Mouse (Mus musculus) neural tube, embryonic 12.5 days (tissue): ENCODE measurements around the gene Cpne5. TPM values are rescaled to one million over a fixed set of nuclear protein-coding genes. Genes with fewer than 3 reads are reported as not detected.

Experiments used
- ATAC-seq: fragments of 200-750 bp; cut with Nextera tagmentation; 2 replicates; pipeline ENCODE4 v1.8.0; 2017; ENCODE audit warnings: low read depth, mild to moderate bottlenecking, moderate TSS enrichment, moderate library complexity; ENCODE audit not compliant: low FRiP score
- H3K27ac ChIP-seq: fragments of 300-500 bp; sonication (generic); 2 replicates; pipeline ENCODE4 v1.5.1; 2016
- H3K27me3 ChIP-seq: fragments of 300-500 bp; sonication (generic); replicated peaks from 2 replicates; pipeline ENCODE4 v1.6.1; 2016; ENCODE audit warnings: mild to moderate bottlenecking
- H3K36me3 ChIP-seq: fragments of 300-500 bp; sonication (generic); 2 replicates; pipeline ENCODE4 v1.6.1; 2016; ENCODE audit warnings: mild to moderate bottlenecking
- H3K4me1 ChIP-seq: fragments of 300-500 bp; sonication (generic); 2 replicates; pipeline ENCODE4 v1.6.1; 2016
- H3K4me2 ChIP-seq: fragments of 300-500 bp; sonication (generic); replicated peaks from 2 replicates; pipeline ENCODE4 v1.6.1; 2016; ENCODE audit warnings: mild to moderate bottlenecking
- H3K4me3 ChIP-seq: fragments of 300-500 bp; sonication (generic); 2 replicates; pipeline ENCODE4 v1.5.1; 2016
- H3K9ac ChIP-seq: fragments of 300-500 bp; sonication (generic); 2 replicates; pipeline ENCODE4 v1.6.1; 2016; ENCODE audit warnings: mild to moderate bottlenecking
- H3K9me3 ChIP-seq: fragments of 300-500 bp; sonication (generic); 2 replicates; pipeline ENCODE4 v1.6.1; 2016; ENCODE audit warnings: mild to moderate bottlenecking
- WGBS: fragments of 180-500 bp; shearing (Covaris S2); methylation state at CpG from one replicate; pipeline ENCODE4 v1.1.7; 2016; 5-methylcytosine and 5-hydroxymethylcytosine counted together
- polyA plus RNA-seq: library from polyadenylated mRNA; unstranded; fragments of >200 nt; fragmentation: Nextera tagmentation; extraction: Ambion mirVana; gene quantifications from 2 replicates; pipeline ENCODE4 v1.2.1, GENCODE M21; 2016

Gene Cpne5
- polyA plus RNA-seq, 1 experiment from 2014 or later, result 7.0 TPM

DNA sequence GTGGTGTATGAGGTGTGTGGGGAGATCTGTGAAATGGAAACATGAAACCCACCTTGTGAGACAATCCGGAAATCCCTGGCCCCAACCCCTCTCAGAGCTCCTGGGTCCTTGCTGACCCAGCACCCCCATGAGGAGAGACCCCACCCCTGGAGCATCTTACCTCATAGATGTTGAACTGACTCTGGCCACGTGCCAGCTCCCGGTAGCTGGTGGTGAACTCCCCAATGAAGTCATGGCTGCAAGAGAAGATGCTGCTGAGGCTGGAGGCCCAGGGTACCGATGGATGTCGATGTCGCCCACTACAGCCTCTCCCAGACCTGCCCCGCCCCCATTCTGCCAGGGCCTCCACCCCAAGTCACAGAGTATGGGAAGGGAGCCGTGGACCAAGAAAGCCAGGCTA lies 64.8 kb downstream of the Cpne5 start:
- Histone ChIP-seq H3K27ac (no peak overlapping the region), H3K27me3 (no peaks in the 10 kb centered on the region), H3K9me3 (no peaks in the 10 kb centered on the region), H3K4me2 (no peak overlapping the region), H3K4me3 (no peak overlapping the region), H3K4me1 (peaks cover 12% of the 10 kb centered on the region), H3K36me3 (no peaks in the 10 kb centered on the region), H3K9ac (no peak overlapping the region)
- no peak for ATAC-seq
- 80% methylated on average over 8 of the region's 8 CpGs for WGBS

GRCm38 (mm10) chr17:29172062-29172461 lies 65.9 kb downstream of the Cpne5 start:
- H3K9ac ChIP-seq, result no peak overlapping the region
- H3K9me3 ChIP-seq, result no peaks in the 10 kb centered on the region
- no peaks in the 10 kb centered on the region for H3K27me3 ChIP-seq
- no peaks in the 10 kb centered on the region for H3K36me3 ChIP-seq
- ATAC-seq, result no peak
- no peak overlapping the region for H3K4me3 ChIP-seq
- H3K4me1 ChIP-seq, result peaks cover 11% of the 10 kb centered on the region
- H3K4me2 ChIP-seq, result no peak overlapping the region
- no peak overlapping the region for H3K27ac ChIP-seq
- 56% methylated on average over 10 of the region's 10 CpGs for WGBS

- WGBS, result 25% methylated on average over 14 of the region's 14 CpGs
- Histone ChIP-seq H3K9ac (no peak overlapping the region), H3K4me1 (peaks cover 3% of the 10 kb centered on the region), H3K4me3 (no peak overlapping the region), H3K9me3 (no peaks in the 10 kb centered on the region), H3K36me3 (no peaks in the 10 kb centered on the region), H3K27ac (no peak overlapping the region), H3K4me2 (no peak overlapping the region), H3K27me3 (no peaks in the 10 kb centered on the region)
- ATAC-seq, result no peak
Measured at GRCm38 (mm10) chr17:29171001-29171772, 66.8 kb downstream of the Cpne5 start.

DNA sequence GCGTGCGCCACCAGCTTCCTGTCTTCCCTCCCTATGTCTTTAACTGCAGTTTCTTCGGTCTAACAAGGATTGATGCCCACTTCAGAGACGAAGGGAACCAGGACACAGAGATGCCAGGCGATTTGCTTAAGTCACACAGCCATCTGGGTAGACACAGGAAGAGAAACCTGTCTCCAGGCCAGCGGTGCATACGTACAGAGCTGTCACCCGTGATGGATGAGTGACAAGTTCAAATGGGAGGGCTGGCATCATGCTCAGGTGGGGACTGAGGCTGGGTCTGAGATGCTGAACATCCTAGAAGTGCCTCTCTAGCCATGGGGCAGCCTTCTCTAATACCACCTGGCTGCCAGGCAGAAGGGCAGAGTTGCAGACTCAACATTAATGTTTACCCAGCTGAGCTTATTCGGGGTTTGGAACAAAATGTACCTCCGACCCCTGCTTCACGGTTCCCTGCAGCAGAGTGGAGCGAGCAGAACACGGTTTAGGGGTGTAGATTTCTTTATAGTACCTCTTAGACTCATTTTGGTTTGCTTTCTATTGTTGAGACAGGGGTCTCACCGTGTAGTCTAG lies 67.5 kb downstream of the Cpne5 start:
- no peak overlapping the region for H3K27ac ChIP-seq
- no peak for ATAC-seq
- H3K9ac ChIP-seq, result no peak overlapping the region
- H3K4me2 ChIP-seq, result no peak overlapping the region
- H3K9me3 ChIP-seq, result no peaks in the 10 kb centered on the region
- WGBS, result 74% methylated on average over 14 of the region's 14 CpGs
- peaks cover 3% of the 10 kb centered on the region; the same call in 1 of the 2 replicates for H3K4me1 ChIP-seq
- H3K27me3 ChIP-seq, result no peaks in the 10 kb centered on the region
- H3K4me3 ChIP-seq, result no peak overlapping the region
- no peaks in the 10 kb centered on the region for H3K36me3 ChIP-seq

GRCm38 (mm10) chr17:29168996-29169601 lies 68.9 kb downstream of the Cpne5 start:
- H3K4me2 ChIP-seq, result no peak overlapping the region
- H3K9me3 ChIP-seq, result no peaks in the 10 kb centered on the region
- H3K36me3 ChIP-seq, result no peaks in the 10 kb centered on the region
- no peak overlapping the region for H3K9ac ChIP-seq
- WGBS, result 77% methylated on average over 12 of the region's 12 CpGs
- H3K4me1 ChIP-seq, result peaks cover 17% of the 10 kb centered on the region
- H3K27me3 ChIP-seq, result no peaks in the 10 kb centered on the region
- H3K27ac ChIP-seq, result no peak overlapping the region
- no peak for ATAC-seq
- no peak overlapping the region for H3K4me3 ChIP-seq

- no peak overlapping the region for H3K9ac ChIP-seq
- no peak overlapping the region for H3K4me3 ChIP-seq
- no peak overlapping the region for H3K4me2 ChIP-seq
- no peak overlapping the region for H3K27ac ChIP-seq
- H3K27me3 ChIP-seq, result no peaks in the 10 kb centered on the region
- H3K9me3 ChIP-seq, result no peaks in the 10 kb centered on the region
- 89% methylated on average over 4 of the region's 4 CpGs for WGBS
- no peaks in the 10 kb centered on the region for H3K36me3 ChIP-seq
- ATAC-seq, result no peak
- peaks cover 18% of the 10 kb centered on the region for H3K4me1 ChIP-seq
Measured at GRCm38 (mm10) chr17:29168438-29168837, 69.5 kb downstream of the Cpne5 start.

- no peak overlapping the region for H3K27ac ChIP-seq
- H3K9ac ChIP-seq, result no peak overlapping the region
- H3K4me1 ChIP-seq, result peaks cover 18% of the 10 kb centered on the region
- ATAC-seq, result no peak
- WGBS, result 72% methylated on average over 6 of the region's 6 CpGs
- H3K36me3 ChIP-seq, result no peaks in the 10 kb centered on the region
- H3K9me3 ChIP-seq, result no peaks in the 10 kb centered on the region
- no peak overlapping the region for H3K4me3 ChIP-seq
- H3K4me2 ChIP-seq, result no peak overlapping the region
- H3K27me3 ChIP-seq, result no peaks in the 10 kb centered on the region
Measured at GRCm38 (mm10) chr17:29167371-29167770, 70.6 kb downstream of the Cpne5 start.

- WGBS, result 47% methylated on average over 8 of the region's 8 CpGs
- Histone ChIP-seq H3K27ac (no peak overlapping the region), H3K27me3 (no peaks in the 10 kb centered on the region)
Measured at GRCm38 (mm10) chr17:29165967-29166578, 71.9 kb downstream of the Cpne5 start.

DNA sequence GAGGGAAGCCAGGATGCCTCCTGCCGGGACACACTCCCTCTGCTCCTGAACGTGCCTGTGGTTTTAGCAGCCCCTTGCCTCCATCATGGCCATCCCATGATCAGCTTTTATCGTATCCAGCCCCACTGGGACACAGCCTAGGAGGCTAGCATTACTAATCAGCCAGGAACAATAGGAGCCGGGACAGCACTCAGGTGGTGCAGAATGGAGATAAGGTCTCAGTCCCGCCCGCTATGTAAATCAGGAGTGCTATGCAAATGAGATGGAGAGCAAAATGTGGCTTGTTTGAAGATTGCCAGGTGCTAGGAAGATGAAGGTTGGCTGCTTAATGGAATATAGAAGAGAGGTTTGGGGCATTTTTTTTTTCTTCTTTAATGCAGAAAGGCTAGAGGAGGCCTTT lies 72.5 kb downstream of the Cpne5 start:
- Histone ChIP-seq H3K9me3 (no peaks in the 10 kb centered on the region), H3K4me1 (peaks cover 18% of the 10 kb centered on the region), H3K27ac (no peak overlapping the region; the same call in 1 of the 2 replicates), H3K36me3 (no peaks in the 10 kb centered on the region), H3K27me3 (no peaks in the 10 kb centered on the region), H3K4me2 (no peak overlapping the region), H3K4me3 (no peak overlapping the region), H3K9ac (no peak overlapping the region)
- peak; percentile 53; the same call in 1 of the 2 replicates for ATAC-seq
- 11% methylated on average over 6 of the region's 6 CpGs for WGBS

More at GRCm38 (mm10) chr17:29165967-29166578, 71.9 kb downstream of the Cpne5 start:
- ATAC-seq, result no peak
- Histone ChIP-seq H3K4me3 (no peak overlapping the region), H3K4me2 (no peak overlapping the region), H3K36me3 (no peaks in the 10 kb centered on the region), H3K9ac (no peak overlapping the region), H3K9me3 (no peaks in the 10 kb centered on the region), H3K4me1 (peaks cover 18% of the 10 kb centered on the region)

DNA sequence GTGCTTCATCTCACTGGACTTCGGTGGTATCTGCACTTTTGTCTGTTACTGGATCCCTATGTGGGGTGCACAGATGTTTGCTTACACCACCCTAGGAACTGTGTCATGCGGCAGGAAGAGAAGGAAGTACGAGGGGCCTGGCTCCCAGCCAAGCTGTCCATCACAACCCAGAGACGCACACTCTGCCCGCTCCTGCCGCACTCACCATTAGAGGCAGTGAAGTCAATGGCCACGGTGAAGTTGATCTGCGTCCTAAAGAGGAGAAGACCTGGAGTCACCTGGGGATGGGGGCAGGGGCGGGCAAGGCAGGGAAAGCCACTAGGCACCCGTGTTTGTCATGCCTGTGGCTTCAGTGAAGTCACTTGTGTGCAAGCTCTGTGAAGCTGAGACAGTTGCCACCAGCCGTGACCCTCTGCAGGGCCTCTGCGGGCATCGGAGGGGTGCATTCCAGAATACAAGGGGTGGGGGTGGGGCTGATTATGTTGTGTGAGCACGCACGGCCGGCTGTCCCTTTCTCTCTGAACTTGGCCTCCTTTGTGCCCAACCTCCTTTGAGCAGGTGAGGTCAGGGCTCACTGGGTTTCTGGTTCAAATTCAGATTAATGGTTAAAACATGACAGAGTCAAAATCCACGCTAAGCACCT lies 73.4 kb downstream of the Cpne5 start:
- H3K27me3 ChIP-seq, result no peaks in the 10 kb centered on the region
- 23% methylated on average over 17 of the region's 17 CpGs for WGBS
- H3K27ac ChIP-seq, result no peak overlapping the region
- H3K9ac ChIP-seq, result no peak overlapping the region
- H3K36me3 ChIP-seq, result no peaks in the 10 kb centered on the region
- no peak overlapping the region; the same call in 1 of the 2 replicates for H3K4me2 ChIP-seq
- no peak overlapping the region for H3K4me3 ChIP-seq
- peaks cover 18% of the 10 kb centered on the region for H3K4me1 ChIP-seq
- ATAC-seq, result no peak
- H3K9me3 ChIP-seq, result no peaks in the 10 kb centered on the region

GRCm38 (mm10) chr17:29162334-29162733 lies 75.6 kb downstream of the Cpne5 start:
- peaks cover 18% of the 10 kb centered on the region for H3K4me1 ChIP-seq
- no peak for ATAC-seq

More at GRCm38 (mm10) chr17:29162334-29162733, 75.6 kb downstream of the Cpne5 start:
- Histone ChIP-seq H3K9me3 (no peaks in the 10 kb centered on the region), H3K27me3 (no peaks in the 10 kb centered on the region; the same call in 1 of the 2 replicates), H3K9ac (no peak overlapping the region), H3K36me3 (no peaks in the 10 kb centered on the region), H3K27ac (no peak overlapping the region), H3K4me2 (no peak overlapping the region), H3K4me3 (no peak overlapping the region)
- WGBS, result 93% methylated on average over 13 of the region's 13 CpGs
